Mouse (Mus musculus): ENCODE measurements around the gene Osbpl3.

DNA sequence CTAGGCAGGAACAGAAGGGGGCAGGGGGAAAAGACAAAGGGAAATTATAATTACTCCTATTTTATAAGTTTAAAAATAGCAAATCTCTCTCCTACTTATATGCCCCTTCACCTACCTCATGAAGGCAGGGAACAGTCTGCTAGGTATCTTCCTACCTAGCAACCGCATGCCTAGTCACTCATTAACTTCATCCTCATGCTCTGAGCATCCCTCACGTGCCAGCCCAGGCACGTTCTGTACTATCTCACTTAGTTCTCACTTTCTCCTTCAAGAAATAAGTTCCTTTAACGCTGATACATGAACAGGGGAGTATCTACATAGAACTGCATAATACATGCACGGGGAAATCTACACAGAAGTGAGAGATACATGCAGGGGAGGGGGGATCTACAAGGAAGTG lies 92.6 kb downstream of the Osbpl3 start:
- TF ChIP-seq CTCF (IDR thresholded peaks at IDR 0.05; ENCODE audit: control insufficient read depth, insufficient read depth, insufficient replicate concordance, low read depth, low read length) = no peak
- no peak for TF ChIP-seq POLR2A (IDR thresholded peaks at IDR 0.05; ENCODE audit: control insufficient read depth, low read depth, low read length)
